ENCODE assay signal across 9 mouse cellular contexts in the genomic region with DNA sequence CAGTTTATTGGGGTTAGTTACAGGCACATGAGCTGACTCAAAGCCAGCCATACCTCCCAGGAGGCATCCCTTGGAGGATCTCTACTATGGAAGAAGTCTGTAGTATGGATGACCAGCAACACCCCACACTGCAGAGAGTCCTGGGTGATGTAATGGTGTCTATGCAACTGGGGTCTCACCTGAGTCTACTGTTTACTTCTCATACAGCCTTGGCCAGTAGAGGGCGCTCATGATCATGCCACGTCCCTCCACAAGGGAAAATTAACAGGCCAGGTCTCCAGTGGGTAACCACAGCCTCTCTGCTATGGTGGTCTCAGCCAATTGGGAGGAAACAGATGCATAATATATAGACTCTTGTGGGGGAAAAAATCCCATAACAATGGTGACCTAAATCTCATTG.
DNase-seq lines count a peak whose midpoint lies in the region; ATAC-seq lines count a peak whose summit lies in the region.
"Had no signal": no experiment of that assay in that cellular context is flagged by ENCODE, and none has a peak within 500 bp of the region (broad histone marks: within the 10 kb centered on the region; RNA-seq: fewer than 3 reads in every experiment).

No protein-coding gene starts in this region.

- H3K27ac ChIP-seq in heart, embryonic 12.5 days (ENCODE audit: poor library complexity, severe bottlenecking), result no peak overlapping the region
- no peak overlapping the region for H3K27ac ChIP-seq in embryonic facial prominence, embryonic 11.5 days (replicated peaks; ENCODE audit: low read depth, low read length)
- no peak overlapping the region for H3K27ac ChIP-seq in limb, embryonic 12.5 days
- H3K27ac ChIP-seq: hindbrain, embryonic 15.5 days had no signal

- H3K9me3 ChIP-seq in heart, embryonic 12.5 days (replicated peaks), result no peaks in the 10 kb centered on the region
- no peaks in the 10 kb centered on the region for H3K9me3 ChIP-seq in embryonic facial prominence, embryonic 11.5 days (replicated peaks; ENCODE audit: control insufficient read depth, low read length)
- H3K9me3 ChIP-seq in limb, embryonic 12.5 days, result no peaks in the 10 kb centered on the region
- H3K9me3 ChIP-seq: hindbrain, embryonic 15.5 days had no signal

- no peak overlapping the region for H3K4me2 ChIP-seq in heart, embryonic 12.5 days
- no peak overlapping the region for H3K4me2 ChIP-seq in embryonic facial prominence, embryonic 11.5 days (ENCODE audit: low read depth, low read length)
- no peak overlapping the region for H3K4me2 ChIP-seq in limb, embryonic 12.5 days
- H3K4me2 ChIP-seq: hindbrain, embryonic 15.5 days had no signal

- 18% methylated on average over 2 of the region's 2 CpGs for WGBS in heart, embryonic 12.5 days
- 12% methylated on average over 2 of the region's 2 CpGs for WGBS in embryonic facial prominence, embryonic 11.5 days
- WGBS in limb, embryonic 12.5 days, result 19% methylated on average over 2 of the region's 2 CpGs

- DNase-seq in heart, adult 8-10 months (ENCODE audit: low spot score), result peak; percentile 5
- DNase-seq in urinary bladder, postnatal 14 days (ENCODE audit: low spot score), result peak; percentile 7
- DNase-seq in urinary bladder, postnatal 4 days (ENCODE audit: low spot score in 2 of 2), result no peak
- peak; percentile 25 for DNase-seq in embryonic facial prominence, embryonic 11.5 days (ENCODE audit: low spot score)
- DNase-seq in right cerebral cortex, postnatal 4 days, result peak; percentile 45
- DNase-seq in yolk sac, embryonic 10.5 days (ENCODE audit: low spot score), result no peak

- no peaks in the 10 kb centered on the region for H3K4me1 ChIP-seq in heart, embryonic 12.5 days (replicated peaks)
- no peaks in the 10 kb centered on the region for H3K4me1 ChIP-seq in embryonic facial prominence, embryonic 11.5 days (ENCODE audit: control insufficient read depth, insufficient read depth, low read length)
- H3K4me1 ChIP-seq in limb, embryonic 12.5 days (replicated peaks), result peaks cover 19% of the 10 kb centered on the region
- H3K4me1 ChIP-seq: hindbrain, embryonic 15.5 days had no signal

- ATAC-seq in heart, embryonic 12.5 days (ENCODE audit: insufficient number of reproducible peaks, low FRiP score), result no peak
- ATAC-seq in embryonic facial prominence, embryonic 11.5 days (replicated peaks; ENCODE audit: insufficient number of reproducible peaks, low FRiP score, low TSS enrichment, low read depth), result no peak
- ATAC-seq in limb, embryonic 12.5 days (ENCODE audit: insufficient number of reproducible peaks, insufficient read depth, low FRiP score, low TSS enrichment, low read depth), result 0 out of 2 replicates have a peak, but pooled peaks have one; percentile 61

- H3K36me3 ChIP-seq in heart, embryonic 12.5 days, result no peaks in the 10 kb centered on the region
- no peaks in the 10 kb centered on the region for H3K36me3 ChIP-seq in embryonic facial prominence, embryonic 11.5 days (replicated peaks; ENCODE audit: control insufficient read depth, insufficient read depth, low read depth, low read length)
- H3K36me3 ChIP-seq in limb, embryonic 12.5 days, result no peaks in the 10 kb centered on the region
- H3K36me3 ChIP-seq: hindbrain, embryonic 15.5 days had no signal

- no peak overlapping the region for H3K9ac ChIP-seq in heart, embryonic 12.5 days
- H3K9ac ChIP-seq in embryonic facial prominence, embryonic 11.5 days (replicated peaks; ENCODE audit: low read length), result no peak overlapping the region
- no peak overlapping the region for H3K9ac ChIP-seq in limb, embryonic 12.5 days (replicated peaks)
- H3K9ac ChIP-seq: hindbrain, embryonic 15.5 days had no signal

- no peak overlapping the region for H3K4me3 ChIP-seq in heart, embryonic 12.5 days
- H3K4me3 ChIP-seq in embryonic facial prominence, embryonic 11.5 days (ENCODE audit: low read depth, low read length), result no peak overlapping the region
- H3K4me3 ChIP-seq in limb, embryonic 12.5 days (replicated peaks), result no peak overlapping the region
- H3K4me3 ChIP-seq: hindbrain, embryonic 15.5 days had no signal

- H3K27me3 ChIP-seq in heart, embryonic 12.5 days (replicated peaks), result no peaks in the 10 kb centered on the region
- no peaks in the 10 kb centered on the region for H3K27me3 ChIP-seq in embryonic facial prominence, embryonic 11.5 days (ENCODE audit: control insufficient read depth, insufficient read depth, low read length)
- H3K27me3 ChIP-seq in limb, embryonic 12.5 days, result peaks cover 34% of the 10 kb centered on the region
- H3K27me3 ChIP-seq: hindbrain, embryonic 15.5 days had no signal

Comparison
In these comparisons a context has a peak if more than half of its experiments do, and no peak if none do; other contexts are left out.
1. DNase-seq: peak in heart, adult 8-10 months (single experiment), urinary bladder, postnatal 14 days (single experiment), embryonic facial prominence, embryonic 11.5 days (single experiment) and right cerebral cortex, postnatal 4 days (single experiment); none in urinary bladder, postnatal 4 days (0 of 2) and yolk sac, embryonic 10.5 days (single experiment).